Mouse (Mus musculus): ENCODE measurements around the gene Tmc8.

Tmc8 gene

DNA sequence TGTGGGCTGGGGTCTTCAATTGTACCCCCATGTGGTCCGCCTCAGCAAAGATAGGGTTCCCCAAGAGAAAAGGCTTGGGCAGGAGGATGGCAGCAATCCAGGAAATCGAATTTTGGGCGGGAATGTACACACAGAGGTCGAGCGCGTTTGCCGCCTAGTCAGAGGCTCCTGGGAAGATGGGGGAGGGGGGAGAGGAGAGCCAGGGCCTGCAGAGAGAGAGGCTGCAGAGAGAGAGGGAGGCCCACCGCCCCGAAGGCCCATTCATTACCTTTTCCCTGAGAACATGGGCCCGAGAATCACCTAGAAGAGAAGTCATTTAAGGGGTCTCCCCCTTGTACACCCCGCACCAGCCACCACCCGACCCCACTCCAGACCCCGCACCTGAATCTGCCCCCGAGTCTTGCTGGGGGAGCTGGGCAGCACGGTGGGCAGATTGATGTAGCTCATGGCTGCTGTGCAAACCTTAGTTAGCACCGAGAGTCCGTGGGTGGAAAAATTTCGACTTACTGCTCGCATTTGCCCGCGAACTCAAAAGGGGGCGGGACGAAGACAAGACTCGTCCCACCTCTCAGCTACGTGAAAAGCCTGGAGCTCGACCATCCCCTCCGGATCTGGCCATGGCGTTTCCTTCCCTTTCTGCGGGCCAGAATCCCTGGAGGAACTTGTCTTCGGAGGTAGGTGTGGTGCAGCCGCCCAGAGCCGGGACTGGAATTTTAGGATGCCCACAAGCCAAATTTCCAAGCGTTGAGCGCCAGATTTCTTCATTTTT is 43.6 kb downstream of the Tmc8 start, which contains the start of the genes Afmid and Tk1:
Gene Afmid (plus strand): TSS at position 592 of the 769 bp plus-strand sequence.
Gene Tk1 (minus strand): TSS at position 760 of the 769 bp plus-strand sequence.
- peak; percentile 97 for DNase-seq (ENCODE audit: low read depth, low spot score)

DNA sequence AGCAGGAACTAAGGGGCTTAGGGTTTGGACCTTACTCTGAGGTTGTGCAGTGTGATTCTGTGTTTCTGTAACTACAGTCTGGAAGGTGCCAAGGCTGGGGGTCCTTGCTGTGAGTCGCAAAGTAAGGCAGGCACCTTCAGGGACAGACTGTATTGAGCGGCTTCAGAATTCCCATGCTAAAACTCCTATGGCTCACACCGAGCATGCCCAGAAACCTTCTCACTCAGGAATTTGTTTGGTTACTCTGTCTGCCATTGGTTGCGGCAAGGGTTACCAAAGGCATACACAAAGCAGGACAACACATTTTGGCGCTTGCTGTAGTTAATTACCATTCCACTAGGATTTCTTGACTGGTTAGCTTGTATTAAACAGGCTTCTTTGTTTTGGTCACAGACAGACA is 44.3 kb downstream of the Tmc8 start:
- peak; percentile 83 for DNase-seq (ENCODE audit: low read depth, low spot score)

GRCm38 (mm10) chr11:117826916-117827315 is 45.0 kb downstream of the Tmc8 start:
- no peak for DNase-seq (ENCODE audit: low read depth, low spot score)

DNA sequence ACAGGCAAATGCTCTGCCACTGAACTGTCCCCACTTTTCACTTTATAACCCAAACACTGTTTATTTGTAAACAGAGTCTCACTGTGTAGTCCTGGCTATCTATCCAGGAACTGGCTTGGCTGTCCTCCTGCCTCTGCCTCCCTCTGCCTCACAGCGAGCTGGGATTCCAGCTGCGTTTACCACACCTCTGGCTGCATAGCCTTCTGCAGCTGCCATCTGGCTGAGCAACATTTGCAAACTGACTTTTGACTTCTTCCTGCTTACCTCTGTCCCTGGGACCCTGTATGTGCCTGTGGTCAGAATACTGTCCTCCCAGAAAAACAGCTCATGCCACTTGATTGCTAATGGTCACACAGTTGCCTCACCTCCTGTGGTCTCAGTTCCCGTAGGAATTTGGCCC is 45.5 kb downstream of the Tmc8 start:
- no peak for DNase-seq (ENCODE audit: low read depth, low spot score)

DNA sequence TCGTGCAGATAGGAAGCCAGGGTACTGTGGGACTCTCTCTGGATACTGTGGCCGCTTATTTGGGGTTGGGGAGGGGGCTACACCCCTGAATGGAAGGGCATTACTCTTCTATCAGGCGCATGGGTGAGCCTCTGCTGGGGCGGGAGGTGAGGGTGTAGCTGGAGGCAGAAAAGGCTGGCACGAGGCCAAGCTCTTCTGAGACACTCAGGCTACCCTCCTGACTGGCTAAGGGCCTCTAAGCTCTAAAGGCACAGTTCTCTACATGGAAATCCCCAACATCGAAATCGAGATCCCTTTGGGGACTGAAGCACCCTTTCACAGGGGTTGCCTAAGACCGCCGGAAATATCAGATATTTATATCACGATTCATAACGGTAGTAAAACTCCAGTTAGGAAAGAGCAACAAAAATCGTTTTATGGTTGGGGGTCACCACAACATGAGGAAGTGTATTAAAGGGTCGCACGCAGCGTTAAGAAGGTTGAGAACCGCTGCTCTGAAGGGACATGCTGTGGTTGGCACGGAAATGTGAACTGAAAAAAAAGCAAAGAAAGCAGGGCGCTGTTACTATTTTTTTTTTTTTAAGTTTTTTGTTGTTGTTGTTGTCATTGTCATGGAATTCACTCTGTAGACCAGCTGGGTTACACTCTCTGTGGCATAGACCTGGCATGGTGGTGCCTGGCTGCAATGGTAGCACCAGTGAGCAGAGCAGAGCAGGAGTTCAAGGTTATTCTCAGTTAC is 46.4 kb downstream of the Tmc8 start:
- DNase-seq (ENCODE audit: low read depth, low spot score) = no peak

DNA sequence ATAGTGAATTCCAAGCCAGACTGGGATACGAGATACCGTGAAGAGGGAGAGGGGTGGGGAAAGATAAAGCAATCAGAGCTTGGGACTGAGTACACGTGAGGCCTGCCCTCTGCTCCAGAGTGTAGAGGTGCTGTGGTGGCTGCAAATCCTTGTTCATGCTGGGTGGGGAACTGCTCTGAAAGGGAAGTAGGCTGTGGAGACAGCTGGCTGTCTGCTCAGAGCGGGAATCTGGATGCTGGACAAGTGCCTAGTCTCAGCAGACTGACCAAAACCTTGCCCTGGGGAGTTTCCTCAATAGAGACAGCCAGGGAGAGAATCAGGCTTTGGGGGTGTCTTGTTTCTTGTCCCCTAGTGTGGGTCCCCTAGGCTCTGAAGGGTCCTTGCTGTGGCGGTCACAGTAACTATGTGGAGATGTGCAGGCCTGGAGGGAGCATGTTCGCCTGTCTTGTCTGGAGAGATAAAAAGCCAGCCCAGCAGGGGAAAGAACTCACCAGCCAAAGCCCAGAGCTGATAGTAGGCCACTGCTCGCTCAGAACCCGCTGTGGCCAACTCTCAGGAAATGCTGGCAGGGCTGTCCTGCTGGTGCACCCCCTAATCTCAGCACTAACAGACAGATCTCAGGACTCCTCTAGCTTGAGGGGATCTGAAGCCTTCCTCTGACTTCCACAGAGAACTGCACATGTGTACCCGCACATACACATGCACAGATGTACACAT is 47.2 kb downstream of the Tmc8 start:
- DNase-seq (ENCODE audit: low read depth, low spot score) = no peak

- DNase-seq (ENCODE audit: low read depth, low spot score) = peak; percentile 41
Measured at GRCm38 (mm10) chr11:117829671-117830215, 47.9 kb downstream of the Tmc8 start.

DNA sequence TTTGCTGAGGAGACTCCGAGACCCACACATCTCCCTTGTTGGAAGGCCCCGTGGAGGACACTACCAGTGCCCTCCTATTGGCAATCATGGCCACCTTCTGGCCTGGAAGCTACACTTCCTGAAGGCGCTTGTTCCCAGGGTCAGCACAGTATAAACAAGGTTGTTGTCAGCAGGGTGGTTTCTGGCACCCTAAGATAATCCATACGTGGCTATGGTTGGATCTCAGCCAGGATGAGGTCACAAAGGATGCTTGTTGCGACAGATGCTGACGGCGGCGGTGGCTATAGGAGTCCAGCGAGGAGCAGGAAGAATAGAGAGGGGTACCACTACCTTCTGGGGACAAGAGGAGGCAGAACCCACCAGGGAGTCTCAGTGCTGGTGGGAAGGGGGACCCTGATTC is 48.5 kb downstream of the Tmc8 start:
- DNase-seq (ENCODE audit: low read depth, low spot score) = no peak

GRCm38 (mm10) chr11:117832086-117832969 is 50.5 kb downstream of the Tmc8 start:
- peak; percentile 96 for DNase-seq (ENCODE audit: low read depth, low spot score)

DNA sequence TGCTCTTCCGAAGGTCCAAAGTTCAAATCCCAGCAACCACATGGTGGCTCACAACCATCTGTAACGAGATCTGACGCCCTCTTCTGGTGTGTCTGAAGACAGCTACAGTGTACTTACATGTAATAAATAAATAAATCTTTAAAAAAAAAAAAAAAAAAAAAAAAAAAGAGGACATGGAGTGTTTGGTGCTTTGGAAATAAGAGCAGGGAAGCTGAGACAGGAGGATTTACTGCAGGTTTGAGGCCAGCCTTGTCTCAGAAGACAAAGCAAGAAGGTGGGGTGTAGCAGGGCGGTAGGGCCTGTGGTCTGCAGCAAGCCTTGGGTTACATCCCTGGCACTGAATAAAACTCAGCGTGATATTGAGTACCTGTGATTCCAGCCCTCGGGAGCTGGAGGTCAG is 51.6 kb downstream of the Tmc8 start:
- peak; percentile 29 for DNase-seq (ENCODE audit: low read depth, low spot score)

GRCm38 (mm10) chr11:117834086-117834485 is 52.2 kb downstream of the Tmc8 start:
- DNase-seq (ENCODE audit: low read depth, low spot score) = no peak

DNA sequence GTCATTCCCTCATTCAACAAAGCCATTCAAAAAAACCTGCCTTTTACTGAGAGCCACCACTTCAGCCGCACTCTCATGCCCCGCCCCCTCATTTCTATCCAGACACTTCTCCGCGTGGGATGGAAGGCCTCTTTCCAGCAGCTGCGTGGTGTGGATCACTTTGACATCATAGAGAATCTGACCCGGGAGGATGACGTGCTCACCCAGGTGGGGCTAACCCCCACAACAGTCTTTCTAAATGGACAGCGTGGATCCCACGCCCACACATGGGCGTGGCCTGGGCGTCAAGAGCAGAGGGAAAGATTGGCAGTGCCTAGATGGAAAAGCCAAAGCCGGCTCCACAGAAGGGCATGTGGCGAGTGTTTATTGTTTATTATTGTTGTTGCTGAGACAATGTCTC is 54.4 kb downstream of the Tmc8 start:
- peak; percentile 96 for DNase-seq (ENCODE audit: low read depth, low spot score)

DNA sequence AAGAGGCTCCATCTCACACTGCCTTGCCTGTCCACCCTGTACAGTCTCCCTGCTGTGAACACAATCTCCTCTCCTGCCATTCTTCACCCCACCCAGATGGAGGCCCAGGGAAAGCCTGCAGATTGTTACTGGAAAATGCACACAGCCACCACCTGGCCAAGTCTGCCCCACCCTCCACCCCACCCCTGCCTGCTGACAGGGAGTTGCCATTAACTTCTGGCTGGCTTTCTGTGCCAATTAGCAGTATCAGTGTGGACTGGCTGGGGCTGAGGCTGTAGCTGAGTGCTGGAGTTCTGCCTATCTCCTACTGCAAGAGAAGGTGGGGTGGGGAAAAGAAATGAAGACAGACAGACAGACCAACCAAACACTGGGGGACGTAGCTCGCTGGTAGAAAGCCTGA is 56.7 kb downstream of the Tmc8 start:
- no peak for DNase-seq (ENCODE audit: low read depth, low spot score)

DNA sequence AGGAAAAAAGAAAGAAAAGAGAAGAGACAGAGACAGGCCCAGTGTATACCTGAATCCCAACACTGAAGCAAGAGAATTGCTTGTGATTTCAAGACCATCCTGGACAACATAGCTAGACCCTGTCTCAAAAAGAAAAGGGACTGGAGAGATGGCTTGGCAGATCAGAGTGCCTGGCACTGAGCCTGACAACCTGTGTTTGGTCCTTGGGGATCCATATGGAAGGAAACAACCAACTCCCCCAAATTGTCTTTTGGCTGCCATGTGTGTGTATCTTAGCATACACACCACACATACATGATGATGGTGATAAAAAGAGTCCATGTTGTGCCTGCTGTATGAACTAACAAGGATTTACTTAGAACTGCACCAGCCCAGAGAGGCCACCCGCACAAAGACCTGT is 57.1 kb downstream of the Tmc8 start:
- DNase-seq (ENCODE audit: low read depth, low spot score) = no peak

GRCm38 (mm10) chr11:117840910-117841309 is 59.0 kb downstream of the Tmc8 start:
- no peak for DNase-seq (ENCODE audit: low read depth, low spot score)

All from R1 (cell line).